ENCODE assay signal across 8 mouse cellular contexts in the genomic region with DNA sequence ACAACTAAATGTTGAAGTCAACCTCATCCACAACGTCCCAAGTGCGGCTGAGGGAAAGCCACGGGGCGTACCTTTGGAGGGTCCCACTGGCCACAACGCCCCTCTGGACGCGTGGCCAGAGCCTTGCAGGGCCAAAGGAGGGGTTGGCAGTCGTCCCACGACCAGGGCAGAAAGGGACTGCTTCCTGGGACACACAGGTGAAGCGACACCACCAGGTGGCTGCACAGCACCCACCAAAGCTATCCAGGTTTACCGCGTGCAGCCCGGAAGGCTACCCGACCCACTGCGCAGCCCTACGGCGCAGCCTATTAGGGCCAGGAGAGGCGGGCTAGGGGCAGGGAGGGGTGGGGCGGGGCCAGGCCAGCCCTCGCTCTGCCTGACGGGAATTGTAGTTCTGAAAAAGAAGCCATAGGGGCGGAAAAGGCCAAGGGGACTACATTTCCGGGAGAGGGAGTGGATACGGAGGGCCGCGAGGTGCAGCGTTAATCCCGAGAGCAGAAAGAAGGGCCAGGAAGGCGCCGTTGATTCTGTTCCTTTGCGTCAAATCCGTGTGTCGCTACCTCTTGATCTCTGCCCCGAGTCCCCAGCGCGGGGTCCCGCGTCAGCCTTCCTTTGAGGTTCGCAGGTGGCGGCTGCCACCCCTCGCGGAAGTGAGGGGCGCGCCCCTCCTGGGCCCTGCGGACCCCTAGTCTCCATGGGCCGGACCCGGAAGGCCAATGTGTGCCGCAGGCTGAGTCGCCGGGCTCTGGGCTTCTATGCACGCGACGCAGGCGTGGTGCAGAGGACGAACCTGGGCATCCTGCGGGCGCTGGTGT. TPM values are rescaled to one million over a fixed set of nuclear protein-coding genes. Genes with fewer than 3 reads are reported as not detected.
DNase-seq lines count a peak whose midpoint lies in the region; ATAC-seq lines count a peak whose summit lies in the region.

A gene (plus strand): TSS at position 29 of the 815 bp plus-strand sequence.
A gene (minus strand): TSS at position 284 of the 815 bp plus-strand sequence.

- H3K4me1 ChIP-seq in hindbrain, embryonic 14.5 days (replicated peaks; ENCODE audit: control insufficient read depth, insufficient read depth, low read length), result peaks cover 10% of the 10 kb centered on the region

- H3K4me2 ChIP-seq in hindbrain, embryonic 14.5 days (replicated peaks), result peak within 1 kb of the TSS; percentile 79

- no peaks in the 10 kb centered on the region for H3K9me3 ChIP-seq in hindbrain, embryonic 14.5 days (ENCODE audit: control insufficient read depth, low read length)

- peak within 1 kb of the TSS; percentile 94 for H3K27ac ChIP-seq in hindbrain, embryonic 14.5 days

- DNase-seq in R1 (ENCODE audit: low read depth, low spot score), result peak; percentile 98
- DNase-seq in cerebellum, postnatal 25 days, result peak; percentile 93 to 97
- peak; percentile 76 to 83 for DNase-seq in frontal cortex, postnatal 25 days (ENCODE audit: low spot score in 2 of 2)
- DNase-seq in hindbrain, embryonic 14.5 days (ENCODE audit: low spot score), result peak; percentile 96
- DNase-seq in layer of hippocampus, postnatal 36 days, result peak; percentile 85 to 86
- DNase-seq in lung, postnatal 36 days, result peak; percentile 96
- peak; percentile 98 for DNase-seq in retina, postnatal 1 day
- DNase-seq in urinary bladder, adult 18-20 months (ENCODE audit: low spot score in 2 of 2), result peak; percentile 82 to 85

- ATAC-seq in hindbrain, embryonic 14.5 days (ENCODE audit: low FRiP score), result peak; percentile 98

- H3K4me3 ChIP-seq in hindbrain, embryonic 14.5 days (replicated peaks; ENCODE audit: low read length), result peak within 1 kb of the TSS; percentile 78

- H3K36me3 ChIP-seq in hindbrain, embryonic 14.5 days (replicated peaks; ENCODE audit: control insufficient read depth, insufficient read depth), result peaks cover 8% of the 10 kb centered on the region; the same call in 1 of the 2 replicates

- WGBS in hindbrain, embryonic 14.5 days, result under 1% methylated on average over 57 of the region's 57 CpGs

- H3K27me3 ChIP-seq in hindbrain, embryonic 14.5 days (ENCODE audit: control insufficient read depth, insufficient read depth, low read length), result no peaks in the 10 kb centered on the region

- H3K9ac ChIP-seq in hindbrain, embryonic 14.5 days, result peak within 1 kb of the TSS; percentile 87

RNA-seq across cellular contexts. Expression of the first gene that starts in this region (rescaled TPM):
- 27.5 and 27.9 TPM in 2 replicates for polyA plus RNA-seq in hindbrain, embryonic 14.5 days (2014; fragmentation: Nextera tagmentation; extraction: Ambion mirVana)
- total RNA-seq in layer of hippocampus, postnatal 36 days (2021), result 10 to 100 TPM in 1 of 2 experiments, 1 to 10 TPM in 1; 9.9 to 15.3 TPM

RNA-seq across cellular contexts. Expression of the second gene that starts in this region (rescaled TPM):
- polyA plus RNA-seq in hindbrain, embryonic 14.5 days (2014; fragmentation: Nextera tagmentation; extraction: Ambion mirVana), result 10.9 and 13.3 TPM in 2 replicates
- total RNA-seq in layer of hippocampus, postnatal 36 days (2021), result 10 to 100 TPM; 13.7 to 15.0 TPM

Comparison
In these comparisons a context has a peak if more than half of its experiments do, and no peak if none do; other contexts are left out.
1. Peak in every context shown above with its lines: DNase-seq, ATAC-seq, H3K4me3 ChIP-seq and H3K27ac ChIP-seq.